Mouse (Mus musculus): ENCODE data around the gene Hoxa4. TPM values are rescaled to one million over a fixed set of nuclear protein-coding genes. Genes with fewer than 3 reads are reported as not detected.
A peak's percentile ranks its signal among the peaks of the same experiment; 100 is the strongest.

The Hoxa4 gene
- polyA plus RNA-seq, 1 experiment from 2014 or later, result 2.5 TPM

DNA sequence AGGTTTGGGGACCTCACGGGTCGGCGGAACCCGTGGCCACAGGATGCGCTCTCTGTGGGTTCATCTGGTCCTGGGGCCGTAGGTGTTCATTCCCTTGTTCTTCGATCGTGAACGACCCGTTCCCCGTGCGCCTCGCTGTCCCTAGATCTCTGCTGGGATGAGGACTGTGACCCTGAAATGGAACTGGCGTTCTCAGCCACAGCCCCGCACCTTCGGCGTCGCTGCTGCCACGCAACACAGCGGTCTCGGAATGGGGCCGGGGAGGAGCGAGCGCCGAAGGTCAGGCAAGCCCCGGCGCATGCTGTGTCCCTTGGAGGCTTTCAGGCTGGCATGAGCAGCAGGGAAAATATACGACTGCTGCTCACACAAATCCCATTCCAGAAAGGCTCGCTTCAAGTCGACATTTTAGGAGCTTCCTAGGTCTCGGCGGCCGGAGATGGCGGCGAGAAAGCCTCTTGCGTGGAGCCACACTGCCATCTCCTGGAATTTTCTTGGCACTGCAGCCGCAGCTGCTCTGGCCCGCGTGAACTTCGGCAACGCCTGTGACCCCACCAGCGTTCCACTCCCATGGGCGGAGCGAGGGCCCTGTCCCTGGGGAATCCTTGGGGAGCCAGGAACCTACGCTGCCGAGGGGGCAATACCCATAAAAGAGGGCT lies 29.9 kb upstream of the Hoxa4 start, which contains the start of gene Hoxa7:
TSS of gene Hoxa7 (minus strand) at position 518 of the 656 bp plus-strand sequence.
- Histone ChIP-seq H3K4me3 (ENCODE audit: low read depth, low read length) (peak within 1 kb of the TSS; percentile 58), H3K9me3 (ENCODE audit: control insufficient read depth, low read length) (no peaks in the 10 kb centered on the region), H3K36me3 (ENCODE audit: control insufficient read depth, insufficient read depth, low read length) (no peaks in the 10 kb centered on the region), H3K4me2 (replicated peaks; ENCODE audit: low read depth) (peak within 1 kb of the TSS; percentile 88), H3K27ac (replicated peaks) (peak within 1 kb of the TSS; percentile 58; the same call in 1 of the 2 replicates), H3K4me1 (replicated peaks; ENCODE audit: control insufficient read depth, insufficient read depth) (no peaks in the 10 kb centered on the region), H3K27me3 (ENCODE audit: control insufficient read depth, insufficient read depth, low read length) (peaks cover 35% of the 10 kb centered on the region; the same call in 1 of the 2 replicates), H3K9ac (ENCODE audit: low read length) (peak within 1 kb of the TSS; percentile 67)
- TF ChIP-seq EP300 (optimal IDR thresholded peaks at IDR 0.05) (no peak), CTCF (IDR thresholded peaks at IDR 0.05; ENCODE audit: low read depth) (peak; percentile 98)
- DNase-seq (ENCODE audit: low spot score) (peak; percentile 86), ATAC-seq (ENCODE audit: low FRiP score, low TSS enrichment) (peak; percentile 56)
- 1% methylated on average over 46 of the region's 46 CpGs for WGBS

DNA sequence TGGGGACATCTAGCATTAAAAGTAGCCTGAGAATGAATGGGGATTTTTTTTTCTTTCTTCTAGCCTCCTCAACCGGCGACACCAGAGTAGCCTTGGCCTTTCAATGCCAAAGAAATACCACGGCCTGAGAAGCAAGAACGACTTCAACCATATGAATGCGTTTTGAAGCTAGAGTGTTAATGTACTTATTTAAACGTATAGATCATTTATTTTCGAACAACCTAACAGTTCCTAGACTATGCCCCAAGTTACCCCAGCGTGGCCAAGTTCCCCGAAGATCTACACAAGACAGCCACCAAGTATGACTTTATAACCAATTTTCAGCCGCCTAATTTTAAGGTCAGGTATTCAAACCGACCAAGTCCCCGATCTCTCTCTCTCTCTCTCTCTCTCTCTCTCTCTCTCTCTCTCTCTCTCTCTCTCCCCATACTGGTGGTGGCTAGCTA lies 29.3 kb upstream of the Hoxa4 start:
- Histone ChIP-seq H3K4me3 (ENCODE audit: low read depth, low read length) (peak overlapping the region; percentile 58), H3K9ac (ENCODE audit: low read length) (peak overlapping the region; percentile 67), H3K36me3 (ENCODE audit: control insufficient read depth, insufficient read depth, low read length) (no peaks in the 10 kb centered on the region), H3K27me3 (ENCODE audit: control insufficient read depth, insufficient read depth, low read length) (peaks cover 33% of the 10 kb centered on the region; the same call in 1 of the 2 replicates), H3K9me3 (ENCODE audit: control insufficient read depth, low read length) (no peaks in the 10 kb centered on the region), H3K4me1 (replicated peaks; ENCODE audit: control insufficient read depth, insufficient read depth) (no peaks in the 10 kb centered on the region), H3K4me2 (replicated peaks; ENCODE audit: low read depth) (peak overlapping the region; percentile 88), H3K27ac (replicated peaks) (no peak overlapping the region)
- WGBS, result 28% methylated on average over 12 of the region's 12 CpGs
- ATAC-seq (ENCODE audit: low FRiP score, low TSS enrichment) (no peak), DNase-seq (ENCODE audit: low spot score) (no peak)
- TF ChIP-seq EP300 (optimal IDR thresholded peaks at IDR 0.05), result no peak
- no peak for TF ChIP-seq CTCF (IDR thresholded peaks at IDR 0.05; ENCODE audit: low read depth)

DNA sequence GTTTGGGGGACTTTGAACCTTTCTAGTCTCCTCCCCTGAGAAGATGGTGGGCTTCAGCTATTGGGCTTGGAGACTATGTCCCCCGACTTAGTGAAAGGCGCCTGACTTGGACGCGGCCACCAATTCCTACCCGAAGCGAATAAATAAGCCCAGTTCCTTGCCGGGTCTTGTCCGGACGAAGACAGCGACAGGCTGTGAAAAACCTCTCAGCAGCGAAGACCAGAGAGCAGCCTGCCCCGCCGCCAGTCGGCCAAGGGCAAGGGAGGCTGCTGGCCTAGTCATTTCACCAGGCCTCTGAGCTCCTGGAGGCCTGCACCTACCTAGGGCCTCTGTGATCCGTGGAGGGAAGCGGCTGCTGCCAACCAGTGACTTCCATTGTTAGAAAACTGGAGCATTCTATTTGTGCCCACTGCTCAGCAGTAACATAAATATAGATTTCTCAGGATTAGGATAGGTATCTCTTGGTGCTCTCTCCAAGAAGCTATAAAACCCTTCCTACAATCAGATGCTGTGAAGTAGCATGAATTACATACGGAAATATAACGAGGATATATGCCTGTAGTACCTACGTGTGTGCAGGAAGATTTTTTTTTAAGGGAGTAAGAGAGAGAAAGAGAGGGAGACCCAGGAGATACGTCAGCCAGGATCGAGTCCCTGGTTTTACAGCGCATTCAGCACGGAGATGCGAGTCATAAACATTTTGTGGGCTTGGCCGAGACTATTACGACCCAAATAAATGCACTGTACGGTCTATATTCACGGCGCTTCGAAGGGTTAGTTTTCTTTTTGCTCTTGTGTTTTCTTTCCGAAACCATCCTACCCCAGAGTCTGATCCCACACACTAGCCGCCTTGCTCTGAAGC lies 28.7 kb upstream of the Hoxa4 start:
- H3K4me2 ChIP-seq (replicated peaks; ENCODE audit: low read depth), result peak overlapping the region; percentile 88
- DNase-seq (ENCODE audit: low spot score), result no peak

DNA sequence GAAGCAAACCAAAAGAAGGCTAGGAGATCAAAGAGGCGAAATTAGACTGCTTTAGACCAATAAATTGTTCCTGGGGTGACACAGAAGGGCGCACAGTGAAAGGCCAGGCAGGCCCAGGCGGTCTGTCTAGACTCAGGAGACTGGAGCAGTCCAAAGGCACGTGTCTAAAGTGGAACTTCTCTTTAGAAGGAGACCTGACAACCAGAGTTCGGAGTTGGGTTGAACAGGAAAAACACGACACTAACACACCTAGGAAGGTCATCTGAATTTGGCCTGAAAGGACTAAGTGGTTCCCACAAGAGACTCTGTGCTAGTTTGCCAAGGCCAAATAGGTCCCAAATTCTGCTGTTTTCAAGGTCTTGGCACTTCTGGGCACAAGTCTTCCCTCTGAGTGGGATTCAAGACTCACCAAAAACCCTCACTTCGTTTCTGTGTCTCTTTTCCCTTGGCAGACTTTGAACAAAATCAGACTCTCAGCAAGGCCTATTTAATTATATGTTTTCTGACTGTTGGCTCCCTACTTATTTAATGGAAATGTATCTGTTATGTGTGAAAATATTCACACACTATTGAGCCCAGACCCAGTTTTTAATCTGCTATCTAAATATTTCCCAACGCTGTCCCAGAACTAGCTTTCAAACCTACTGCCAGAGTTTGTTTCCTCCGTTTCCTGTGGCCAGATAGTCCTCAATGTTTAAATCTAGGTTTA lies 27.8 kb upstream of the Hoxa4 start:
- 51% methylated on average over 9 of the region's 9 CpGs for WGBS
- DNase-seq (ENCODE audit: low spot score) (no peak), ATAC-seq (ENCODE audit: low FRiP score, low TSS enrichment) (no peak)
- H3K4me2 ChIP-seq (replicated peaks; ENCODE audit: low read depth), result no peak overlapping the region
- H3K27me3 ChIP-seq (ENCODE audit: control insufficient read depth, insufficient read depth, low read length), result peaks cover 37% of the 10 kb centered on the region; the same call in 1 of the 2 replicates
- no peaks in the 10 kb centered on the region for H3K36me3 ChIP-seq (ENCODE audit: control insufficient read depth, insufficient read depth, low read length)
- no peak for TF ChIP-seq EP300 (optimal IDR thresholded peaks at IDR 0.05)
- no peak for TF ChIP-seq CTCF (IDR thresholded peaks at IDR 0.05; ENCODE audit: low read depth)
- no peak overlapping the region for H3K9ac ChIP-seq (ENCODE audit: low read length)
- no peaks in the 10 kb centered on the region for H3K9me3 ChIP-seq (ENCODE audit: control insufficient read depth, low read length)
- H3K27ac ChIP-seq (replicated peaks), result no peak overlapping the region
- H3K4me1 ChIP-seq (replicated peaks; ENCODE audit: control insufficient read depth, insufficient read depth), result no peaks in the 10 kb centered on the region
- 0 out of 2 replicates have a peak overlapping the region, but pooled peaks have one; percentile 58 for H3K4me3 ChIP-seq (ENCODE audit: low read depth, low read length)

More for the DNA sequence above, 28.7 kb upstream of the Hoxa4 start:
- Histone ChIP-seq H3K4me1 (replicated peaks; ENCODE audit: control insufficient read depth, insufficient read depth) (no peaks in the 10 kb centered on the region), H3K9me3 (ENCODE audit: control insufficient read depth, low read length) (no peaks in the 10 kb centered on the region), H3K9ac (ENCODE audit: low read length) (no peak overlapping the region), H3K36me3 (ENCODE audit: control insufficient read depth, insufficient read depth, low read length) (no peaks in the 10 kb centered on the region), H3K4me3 (ENCODE audit: low read depth, low read length) (peak overlapping the region; percentile 58), H3K27ac (replicated peaks) (peak overlapping the region; percentile 36; the same call in 1 of the 2 replicates), H3K27me3 (ENCODE audit: control insufficient read depth, insufficient read depth, low read length) (peaks cover 32% of the 10 kb centered on the region; the same call in 1 of the 2 replicates)
- TF ChIP-seq EP300 (optimal IDR thresholded peaks at IDR 0.05) (no peak), CTCF (IDR thresholded peaks at IDR 0.05; ENCODE audit: low read depth) (no peak)
- no peak for ATAC-seq (ENCODE audit: low FRiP score, low TSS enrichment)
- 46% methylated on average over 32 of the region's 32 CpGs for WGBS

DNA sequence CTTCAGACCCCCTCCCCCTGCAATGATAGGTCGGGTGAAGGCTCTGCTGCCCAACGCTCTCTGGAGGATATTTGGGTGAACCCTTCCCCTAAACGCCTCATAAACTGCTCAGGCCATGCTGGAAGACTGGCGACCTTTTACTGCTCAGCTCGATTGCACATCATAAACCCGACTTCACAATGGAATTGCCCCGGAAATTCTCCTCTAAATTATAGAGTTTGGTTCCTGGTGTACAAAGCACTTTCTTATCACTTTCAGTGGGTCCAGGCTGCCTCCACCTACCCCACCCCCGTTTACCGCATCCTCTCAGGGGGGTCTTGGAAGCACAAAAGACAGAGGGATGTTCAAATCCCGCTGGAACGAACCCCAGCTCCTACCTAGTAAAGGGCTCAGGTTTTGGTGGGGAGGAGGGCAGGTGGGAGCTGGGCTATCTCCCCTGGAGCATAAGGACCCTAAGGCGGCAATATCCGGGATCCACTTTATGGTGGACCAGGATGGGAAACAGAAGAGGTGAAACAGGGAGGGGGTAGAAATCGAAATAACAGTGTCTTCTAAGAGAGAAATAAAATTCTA lies 27.2 kb upstream of the Hoxa4 start:
- H3K36me3 ChIP-seq (ENCODE audit: control insufficient read depth, insufficient read depth, low read length), result no peaks in the 10 kb centered on the region
- H3K4me2 ChIP-seq (replicated peaks; ENCODE audit: low read depth), result peak overlapping the region; percentile 36; the same call in 1 of the 2 replicates
- no peak overlapping the region for H3K4me3 ChIP-seq (ENCODE audit: low read depth, low read length)
- no peak for DNase-seq (ENCODE audit: low spot score)
- no peak overlapping the region for H3K9ac ChIP-seq (ENCODE audit: low read length)
- WGBS, result 24% methylated on average over 14 of the region's 14 CpGs
- TF ChIP-seq CTCF (IDR thresholded peaks at IDR 0.05; ENCODE audit: low read depth) (no peak), EP300 (optimal IDR thresholded peaks at IDR 0.05) (no peak)
- H3K9me3 ChIP-seq (ENCODE audit: control insufficient read depth, low read length), result no peaks in the 10 kb centered on the region
- ATAC-seq (ENCODE audit: low FRiP score, low TSS enrichment), result no peak
- H3K27me3 ChIP-seq (ENCODE audit: control insufficient read depth, insufficient read depth, low read length), result peaks cover 40% of the 10 kb centered on the region; the same call in 1 of the 2 replicates
- H3K4me1 ChIP-seq (replicated peaks; ENCODE audit: control insufficient read depth, insufficient read depth), result no peaks in the 10 kb centered on the region
- no peak overlapping the region for H3K27ac ChIP-seq (replicated peaks)

Data from stomach, postnatal 0 days (tissue).